Mouse (Mus musculus) layer of hippocampus, postnatal 10 days (tissue): ENCODE results near the gene Rnf17. TPM values are rescaled to one million over a fixed set of nuclear protein-coding genes. Genes with fewer than 3 reads are reported as not detected.

Experiments used
- DNase-seq, 2 experiments: peaks; one replicate each; pipeline ENCODE4 v3.0.0; 2021; ENCODE audit warnings: low spot score in 2 of 2
- total RNA-seq, 2 experiments: library from RNA; stranded (reverse); gene quantifications; 2 replicates each; pipeline ENCODE4 v1.2.3; 2021

The Rnf17 gene
- total RNA-seq, 2 experiments from 2014 or later, result 0.85 to 1.0 TPM

GRCm38 (mm10) chr14:56502407-56502806, 100.0 kb downstream of the Rnf17 start:
- DNase-seq, result no peak

- DNase-seq, result no peak
These were observed 104.4 kb downstream of the Rnf17 start for GRCm38 (mm10) chr14:56506743-56507142.

- DNase-seq, result no peak
These were observed 109.7 kb downstream of the Rnf17 start for GRCm38 (mm10) chr14:56512084-56512483.

- DNase-seq, result no peak
These were observed 112.4 kb downstream of the Rnf17 start for GRCm38 (mm10) chr14:56514775-56515174.

GRCm38 (mm10) chr14:56530788-56531187, 128.4 kb downstream of the Rnf17 start:
- DNase-seq, result no peak

DNA sequence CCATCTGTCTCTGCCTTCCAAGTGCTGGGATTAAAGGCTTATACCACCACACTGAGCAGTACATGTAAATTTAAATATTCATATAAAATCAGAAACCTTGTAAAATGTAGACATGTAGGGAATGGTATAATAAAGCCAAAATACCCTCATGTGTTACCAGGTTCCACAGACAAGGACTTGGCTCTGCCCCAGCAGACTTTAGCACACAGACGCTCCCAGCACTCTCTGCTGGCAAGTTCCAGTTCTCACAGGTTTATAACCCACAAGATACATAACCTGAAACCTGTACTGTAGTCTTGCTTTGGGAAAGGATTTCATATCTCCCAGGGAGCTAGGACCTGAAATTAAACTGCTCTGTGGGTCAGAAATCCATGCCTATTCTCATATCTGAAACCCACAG, 142.6 kb downstream of the Rnf17 start:
- no peak for DNase-seq

DNA sequence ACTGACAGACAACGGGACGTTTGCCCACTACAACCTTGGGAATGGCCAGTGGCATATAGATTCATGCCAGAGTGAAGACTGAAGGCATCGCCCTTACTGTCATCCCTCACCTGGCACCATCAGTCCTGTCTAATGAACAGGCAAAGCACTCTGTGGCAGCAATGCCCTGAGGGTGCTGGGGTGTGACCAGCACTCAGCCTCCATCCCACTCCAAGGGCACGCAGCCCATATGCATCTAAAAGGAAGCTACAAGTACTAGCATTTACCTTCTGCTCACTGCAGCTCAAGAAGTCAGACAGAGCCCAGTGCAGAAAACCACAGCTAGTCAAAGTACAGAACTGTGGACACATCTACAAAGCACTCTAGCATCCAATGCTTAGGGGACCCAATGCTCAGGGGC, 143.1 kb downstream of the Rnf17 start:
- DNase-seq, result no peak

GRCm38 (mm10) chr14:56550960-56551359, 148.6 kb downstream of the Rnf17 start:
- DNase-seq, result no peak

- no peak for DNase-seq
These were observed 150.5 kb downstream of the Rnf17 start for GRCm38 (mm10) chr14:56552924-56553323.

DNA sequence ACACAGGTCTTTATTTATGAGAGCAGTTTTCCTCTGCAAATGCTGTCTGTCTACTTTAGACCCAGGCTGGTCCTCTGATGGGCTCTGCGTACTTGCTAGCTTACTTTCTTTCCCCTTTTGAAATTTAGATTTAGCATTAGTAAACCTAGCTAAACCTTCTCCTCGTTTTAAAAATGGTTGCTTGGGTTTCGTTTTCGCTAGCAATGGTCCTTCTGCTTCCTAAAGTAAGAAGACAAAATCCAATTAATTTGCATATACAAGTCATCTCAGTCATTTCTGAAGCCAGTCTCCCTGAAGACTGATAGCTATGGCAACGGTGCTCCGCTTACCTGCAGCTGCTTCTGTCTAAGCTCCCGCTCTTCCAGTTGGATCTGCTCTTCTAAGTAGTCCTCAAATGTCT, 150.9 kb downstream of the Rnf17 start:
- DNase-seq, result no peak

GRCm38 (mm10) chr14:56554716-56555115, 152.3 kb downstream of the Rnf17 start:
- DNase-seq, result no peak

- DNase-seq, result no peak
These were observed 156.8 kb downstream of the Rnf17 start for GRCm38 (mm10) chr14:56559134-56559533.

GRCm38 (mm10) chr14:56567476-56567875, 165.1 kb downstream of the Rnf17 start:
- DNase-seq, result no peak

- no peak for DNase-seq
These were observed 166.7 kb downstream of the Rnf17 start for GRCm38 (mm10) chr14:56569041-56569440.

DNA sequence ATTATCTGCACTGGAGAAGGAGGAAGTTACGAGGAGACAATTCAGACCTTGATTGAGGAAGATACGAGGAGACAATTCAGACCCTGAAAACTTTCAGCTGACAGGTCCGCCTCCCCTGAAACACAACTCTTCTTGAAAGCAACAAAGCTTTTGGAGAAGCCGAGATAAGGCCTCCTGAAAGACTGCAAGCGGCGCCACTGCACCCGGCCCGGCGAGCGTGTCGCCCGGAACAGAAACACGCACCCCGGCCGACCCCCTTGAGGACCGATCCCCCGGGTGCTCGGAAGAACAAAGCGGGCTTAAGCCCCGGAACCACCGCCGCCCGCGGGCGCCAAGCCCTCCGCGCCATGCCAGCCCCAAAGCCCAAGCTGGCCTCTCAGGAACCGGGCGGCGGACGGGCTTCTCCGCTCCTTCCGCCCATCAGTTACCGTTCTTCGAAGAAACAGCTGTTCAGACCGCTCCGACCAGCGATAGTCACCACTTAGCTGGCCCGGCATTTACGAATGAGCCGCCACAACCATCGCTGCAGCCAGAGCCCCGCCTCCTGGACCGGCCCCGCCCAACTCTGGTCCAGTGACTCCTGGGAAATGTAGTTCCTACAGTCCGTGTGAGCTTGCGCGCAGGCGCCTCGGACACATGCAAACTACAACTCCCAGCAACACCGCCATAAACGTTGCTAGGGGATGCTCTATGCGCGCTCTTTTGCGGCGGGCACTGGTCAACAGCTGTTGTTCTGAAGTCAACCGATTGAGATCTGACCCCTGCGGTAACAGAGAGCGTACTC, 169.1 kb downstream of the Rnf17 start:
- DNase-seq, result peak; percentile 92 to 93

GRCm38 (mm10) chr14:56572546-56572945, 170.2 kb downstream of the Rnf17 start:
- DNase-seq, result no peak

Other genes with a start within 250 kb of the Rnf17 start
- gene Gzmg, start 243.0 kb upstream of the Rnf17 start, total RNA-seq, result not detected
- not detected for gene Gzmn, start 228.0 kb upstream of the Rnf17 start, total RNA-seq
- gene Gzmf, start 191.2 kb upstream of the Rnf17 start, total RNA-seq, result not detected
- not detected for gene Gzmc, start 167.9 kb upstream of the Rnf17 start, total RNA-seq
- gene Gzmb, start 140.3 kb upstream of the Rnf17 start, total RNA-seq, result not detected
- under 1 TPM; 0.09 to 0.11 TPM for gene Atp12a, start 37.5 kb upstream of the Rnf17 start, total RNA-seq
- 1 to 10 TPM; 5.0 to 5.1 TPM for gene Cenpj, start 172.8 kb downstream of the Rnf17 start, total RNA-seq
- gene Parp4, start 173.0 kb downstream of the Rnf17 start, total RNA-seq, result 1 to 10 TPM; 2.6 to 3.3 TPM